Mouse (Mus musculus): ENCODE results near the gene Fabp2. TPM values are rescaled to one million over a fixed set of nuclear protein-coding genes. Genes with fewer than 3 reads are reported as not detected.

Fabp2 gene
- total RNA-seq (2021), result not detected
- long read RNA-seq, experiment 1, result 0 reads
- long read RNA-seq, experiment 2, result 0 reads

- intact Hi-C loops (cut with DNase I), result no loop called here
These were observed at the start of gene Fabp2 for GRCm38 (mm10) chr3:122894772-122895171. Gene Fabp2, plus strand, starts transcription at chr3:122895072.

DNA sequence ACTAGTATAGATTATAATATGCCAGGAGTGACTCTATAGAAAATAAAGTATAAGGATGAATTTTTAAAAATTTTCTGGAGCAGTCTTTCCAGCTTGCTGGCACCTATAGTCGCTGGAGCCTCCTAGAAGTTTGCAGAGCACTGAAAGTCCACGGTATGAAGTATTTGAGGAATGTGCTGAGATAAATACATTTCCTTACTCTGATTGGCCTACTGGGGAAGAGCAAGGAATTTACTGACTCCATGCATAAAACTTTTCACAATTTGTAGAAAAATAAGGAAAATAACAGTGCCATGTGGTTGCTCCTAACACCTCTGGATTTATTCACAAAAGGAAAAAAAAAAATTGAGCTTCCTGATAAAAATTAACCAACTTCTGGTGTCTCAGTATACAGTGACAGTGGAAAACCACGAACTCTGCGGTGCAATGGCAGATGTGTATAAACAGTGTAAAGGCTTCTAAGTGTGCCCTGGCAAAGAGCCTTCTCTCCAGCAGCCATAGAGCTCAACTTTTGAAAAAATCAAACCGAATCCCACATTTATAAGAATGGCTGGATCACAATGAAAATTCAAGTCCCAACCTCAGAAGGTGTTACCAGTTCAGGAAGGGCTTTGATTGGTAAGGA is 46.4 kb upstream of the Fabp2 start:
- intact Hi-C loops (cut with DNase I), result no loop called here
- no peak for DNase-seq

More at GRCm38 (mm10) chr3:122894772-122895171, at the start of gene Fabp2:
- no peak for DNase-seq

DNA sequence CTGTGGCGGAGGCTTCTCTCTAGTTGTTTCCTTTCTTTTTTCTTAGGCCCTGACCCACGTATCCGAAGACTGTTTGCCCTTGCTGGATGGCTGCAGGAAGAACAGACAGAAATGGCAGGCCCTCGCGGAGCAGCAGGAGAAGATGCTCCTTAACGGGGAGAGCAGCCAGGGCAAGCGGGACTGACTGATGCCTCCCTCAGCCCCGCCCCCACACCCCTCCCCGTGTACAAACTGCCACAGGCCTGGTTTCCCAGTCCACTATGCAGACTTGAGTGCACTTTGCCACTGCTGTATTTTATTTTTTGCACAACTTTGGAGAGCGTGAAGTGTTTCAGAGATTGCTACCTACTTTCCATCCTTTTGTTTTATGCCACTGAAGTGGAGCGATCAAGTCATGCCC is 39.7 kb upstream of the Fabp2 start:
- DNase-seq, result no peak
- intact Hi-C loops (cut with DNase I), result no loop called here

DNA sequence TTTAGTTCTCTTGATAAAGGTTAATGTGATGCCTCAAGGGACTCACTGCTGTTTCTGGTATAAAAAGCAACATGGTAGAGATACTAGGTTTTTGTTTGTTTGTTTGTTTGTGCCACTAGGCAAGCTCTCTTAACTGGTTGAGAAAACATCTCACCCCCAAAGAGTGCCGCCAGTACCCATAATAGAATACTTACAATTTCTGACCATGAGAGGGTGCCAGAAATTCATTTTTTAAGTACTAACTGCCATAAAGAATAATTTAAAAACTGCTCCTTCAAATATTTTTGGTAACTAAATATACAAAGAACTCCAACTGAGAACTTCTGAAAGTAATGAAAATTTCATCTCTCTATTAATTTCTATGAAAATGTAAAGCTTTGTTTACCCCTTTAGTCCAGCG is 35.0 kb upstream of the Fabp2 start:
- intact Hi-C loops (cut with DNase I), result no loop called here
- no peak for DNase-seq

- intact Hi-C loops (cut with DNase I), result no loop called here
- no peak for DNase-seq
These were observed 34.0 kb upstream of the Fabp2 start for GRCm38 (mm10) chr3:122860573-122861498.

- no peak for DNase-seq
- intact Hi-C loops (cut with DNase I), result no loop called here
These were observed 29.8 kb upstream of the Fabp2 start for GRCm38 (mm10) chr3:122865092-122865491.

DNA sequence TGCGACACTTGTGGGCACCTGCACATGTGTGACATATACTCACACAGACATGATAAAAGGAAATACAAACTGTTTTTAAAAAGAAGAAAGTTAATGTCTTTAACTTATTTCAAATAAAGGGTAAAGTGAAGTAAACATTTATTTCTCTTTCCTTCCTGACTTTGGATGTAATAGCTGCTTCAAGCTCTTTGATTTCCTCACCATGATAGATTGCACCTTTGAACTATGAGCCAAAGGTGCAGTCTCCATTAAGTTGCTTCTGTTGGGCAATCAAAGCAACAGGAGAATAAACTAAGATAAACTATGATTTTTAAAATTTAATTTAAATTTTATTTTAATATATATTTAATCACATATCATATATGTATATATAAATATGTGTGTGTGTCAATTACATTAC is 26.6 kb upstream of the Fabp2 start:
- no peak for DNase-seq
- intact Hi-C loops (cut with DNase I), result no loop called here

GRCm38 (mm10) chr3:122871596-122871995 is 23.3 kb upstream of the Fabp2 start:
- no peak for DNase-seq
- intact Hi-C loops (cut with DNase I), result no loop called here

DNA sequence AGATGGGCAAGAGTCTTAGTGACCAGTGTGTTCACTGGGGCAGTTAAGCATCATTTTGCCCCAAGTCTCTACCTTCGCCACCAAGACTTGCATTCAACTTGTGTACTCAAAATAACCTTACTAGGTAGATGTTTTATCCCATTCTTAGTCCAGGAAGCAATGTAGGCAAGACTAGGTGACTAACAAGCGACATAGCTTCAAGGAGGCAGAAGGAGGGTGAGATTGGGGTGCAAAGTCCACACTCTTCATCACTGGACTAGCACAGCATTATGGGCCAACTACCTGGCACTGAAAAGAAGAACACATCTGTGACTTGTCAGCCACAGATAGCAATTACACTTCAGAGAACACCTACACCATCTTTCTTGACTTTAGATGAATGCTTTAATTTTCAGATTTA is 18.0 kb upstream of the Fabp2 start:
- no peak for DNase-seq
- intact Hi-C loops (cut with DNase I), result no loop called here

- DNase-seq, result no peak
- intact Hi-C loops (cut with DNase I), result no loop called here
These were observed 17.3 kb upstream of the Fabp2 start for GRCm38 (mm10) chr3:122877543-122877942.

GRCm38 (mm10) chr3:122878705-122879315 is 16.1 kb upstream of the Fabp2 start:
- intact Hi-C loops (cut with DNase I), result no loop called here
- no peak for DNase-seq

DNA sequence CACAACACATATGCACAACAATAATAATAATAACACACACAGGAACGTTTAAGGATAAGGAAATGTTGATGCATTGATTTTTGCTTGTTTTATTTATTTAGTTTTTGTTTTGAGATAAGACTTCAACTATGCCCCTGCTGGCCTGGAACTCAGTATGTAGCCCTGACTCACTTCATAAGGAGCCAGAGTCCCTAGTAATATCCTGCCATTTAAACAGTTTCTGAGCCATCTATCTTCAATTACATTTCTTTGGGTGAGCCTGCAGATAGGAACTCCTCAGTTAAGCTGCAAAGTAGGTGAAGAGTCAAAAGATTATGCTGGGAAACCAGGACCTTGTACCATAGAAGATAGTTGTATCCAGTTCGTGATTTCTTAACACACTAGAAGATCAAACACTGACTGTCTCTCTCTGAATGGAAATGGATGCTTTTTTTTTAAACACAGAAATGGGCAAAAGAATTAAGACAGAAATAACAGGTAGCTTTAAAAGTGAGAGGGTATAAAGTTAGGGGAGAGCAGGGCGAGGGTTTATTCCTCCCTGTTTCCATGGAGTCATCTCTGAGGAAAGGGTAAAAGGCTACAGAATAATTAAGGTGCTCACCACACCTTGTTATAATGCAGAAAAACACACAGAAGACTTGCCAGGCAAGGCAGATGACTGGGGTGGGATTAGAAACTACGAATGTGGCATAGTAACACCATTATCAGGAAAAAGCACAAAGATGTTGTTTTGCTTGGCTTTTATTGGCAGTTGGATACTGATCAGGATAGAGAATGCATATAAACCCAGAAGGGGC is 7.2 kb upstream of the Fabp2 start:
- DNase-seq, result no peak
- intact Hi-C loops (cut with DNase I), result no loop called here

GRCm38 (mm10) chr3:122888371-122888819 is 6.5 kb upstream of the Fabp2 start:
- intact Hi-C loops (cut with DNase I), result no loop called here
- DNase-seq, result no peak

GRCm38 (mm10) chr3:122895189-122895731 is 388 bp downstream of the Fabp2 start:
- intact Hi-C loops (cut with DNase I), result no loop called here
- DNase-seq, result no peak

DNA sequence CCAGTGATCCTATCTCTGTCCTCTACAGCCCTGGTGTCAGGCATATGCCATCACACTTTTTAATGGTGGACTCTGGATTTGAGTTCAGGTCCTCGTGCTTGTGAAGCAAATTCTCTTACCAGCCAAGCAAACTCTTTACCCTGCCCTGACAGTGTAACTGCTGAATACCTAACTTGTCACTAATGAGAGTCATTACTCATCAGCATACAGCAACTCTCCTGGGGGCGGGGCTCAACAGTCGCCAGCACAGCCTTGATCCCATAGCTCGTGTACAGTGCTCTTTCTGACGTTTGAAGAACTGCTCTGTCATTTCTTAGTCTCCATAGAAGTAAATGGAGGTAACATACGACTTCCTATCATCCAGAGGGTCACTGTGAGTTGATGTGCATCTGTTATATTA is 3.4 kb downstream of the Fabp2 start:
- no peak for DNase-seq
- intact Hi-C loops (cut with DNase I), result no loop called here

DNA sequence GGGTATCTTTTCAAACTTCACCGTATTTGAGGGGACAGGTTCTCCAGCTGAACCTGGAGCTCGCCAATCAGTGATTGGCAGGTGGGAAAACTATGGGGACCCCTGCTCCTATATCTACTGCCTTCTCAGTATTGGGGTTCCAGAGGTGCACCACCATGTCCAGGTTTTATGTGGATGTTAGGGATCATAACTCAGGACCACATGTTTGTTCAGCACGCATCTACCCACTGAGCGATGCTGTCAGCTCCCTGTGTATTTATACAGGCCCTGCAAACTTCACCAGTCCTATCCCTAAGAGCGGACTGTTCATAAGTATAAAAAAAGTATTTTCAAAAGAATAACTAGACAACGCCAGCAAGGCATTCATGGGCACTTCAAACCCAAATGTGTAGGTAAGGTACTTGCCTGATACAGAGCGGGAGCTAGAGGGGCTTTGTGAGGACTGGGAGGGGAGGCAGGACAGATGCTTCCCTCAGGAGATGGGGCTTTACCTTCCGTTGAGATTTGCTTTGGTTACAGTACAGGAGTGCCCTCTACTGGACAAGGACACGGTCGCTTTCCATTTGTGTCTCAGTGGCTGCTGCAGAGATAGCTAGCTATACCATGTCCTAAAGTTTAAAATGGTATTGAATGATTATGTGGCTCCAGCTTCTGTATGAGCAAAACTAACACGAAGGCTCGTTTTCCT is 9.0 kb downstream of the Fabp2 start:
- intact Hi-C loops (cut with DNase I), result loop anchor here (1.0 to 5.0 kb wide), 3 partner anchors 117 to 256 kb away; no protein-coding TSS in a partner anchor

GRCm38 (mm10) chr3:122907841-122908240 is 13.0 kb downstream of the Fabp2 start:
- intact Hi-C loops (cut with DNase I), result no loop called here
- no peak for DNase-seq

More for the DNA sequence above, 9.0 kb downstream of the Fabp2 start:
- peak; percentile 13 to 61 for DNase-seq

DNA sequence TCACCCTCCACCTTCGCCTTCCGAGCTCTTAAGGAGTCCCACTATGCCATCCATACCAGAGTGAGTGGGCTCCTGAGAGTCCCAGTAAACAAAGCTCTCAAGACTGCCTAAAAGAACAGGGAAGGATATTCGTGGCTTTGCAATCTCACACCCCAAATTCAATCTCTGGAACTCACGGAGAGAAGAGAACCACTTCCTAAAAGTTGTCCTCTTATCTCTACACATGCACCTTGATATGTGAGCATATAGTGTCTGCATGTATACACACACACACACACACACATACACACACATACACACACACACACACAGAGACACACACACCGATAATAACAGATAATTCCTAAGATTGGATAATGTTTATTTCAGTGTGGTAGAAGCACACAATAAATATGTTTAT is 20.6 kb downstream of the Fabp2 start:
- intact Hi-C loops (cut with DNase I), result no loop called here
- DNase-seq, result no peak

- intact Hi-C loops (cut with DNase I), result no loop called here
- no peak for DNase-seq
These were observed 21.4 kb downstream of the Fabp2 start for GRCm38 (mm10) chr3:122916191-122916680.

All from heart, postnatal 14 days (tissue).